Mouse (Mus musculus) right cerebral cortex, postnatal 4 days (tissue): ENCODE data around the gene Cox6a1.
"Not testable (repeated sequence)": the region's sequence is repeated elsewhere in the genome, so short reads cannot be mapped to it uniquely, and the experiment has no call there.

Source experiments
- DNase-seq: peaks from one replicate; pipeline ENCODE4 v3.0.0-alpha.2; 2022

Cox6a1 gene

DNA sequence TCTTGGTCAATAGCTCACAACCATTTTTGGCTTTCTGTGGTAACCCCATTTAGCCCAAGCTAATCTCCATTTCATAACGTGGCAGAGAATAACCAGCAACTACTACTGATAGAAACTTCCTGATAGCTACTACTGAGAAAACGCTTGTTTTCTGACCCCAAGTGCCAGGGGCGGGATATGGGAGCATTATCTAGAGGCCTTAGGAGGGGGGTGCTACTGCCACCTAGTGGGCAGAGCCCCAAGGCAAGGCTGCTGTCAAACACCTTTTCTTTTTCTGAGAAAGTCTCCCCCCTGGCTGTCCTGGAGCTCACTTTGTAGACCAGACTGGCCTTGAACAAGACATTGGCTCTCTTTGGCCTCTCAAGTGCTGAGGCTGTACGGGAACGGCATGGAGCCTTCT lies 1.2 kb downstream of the Cox6a1 start:
- peak; percentile 80 for DNase-seq

DNA sequence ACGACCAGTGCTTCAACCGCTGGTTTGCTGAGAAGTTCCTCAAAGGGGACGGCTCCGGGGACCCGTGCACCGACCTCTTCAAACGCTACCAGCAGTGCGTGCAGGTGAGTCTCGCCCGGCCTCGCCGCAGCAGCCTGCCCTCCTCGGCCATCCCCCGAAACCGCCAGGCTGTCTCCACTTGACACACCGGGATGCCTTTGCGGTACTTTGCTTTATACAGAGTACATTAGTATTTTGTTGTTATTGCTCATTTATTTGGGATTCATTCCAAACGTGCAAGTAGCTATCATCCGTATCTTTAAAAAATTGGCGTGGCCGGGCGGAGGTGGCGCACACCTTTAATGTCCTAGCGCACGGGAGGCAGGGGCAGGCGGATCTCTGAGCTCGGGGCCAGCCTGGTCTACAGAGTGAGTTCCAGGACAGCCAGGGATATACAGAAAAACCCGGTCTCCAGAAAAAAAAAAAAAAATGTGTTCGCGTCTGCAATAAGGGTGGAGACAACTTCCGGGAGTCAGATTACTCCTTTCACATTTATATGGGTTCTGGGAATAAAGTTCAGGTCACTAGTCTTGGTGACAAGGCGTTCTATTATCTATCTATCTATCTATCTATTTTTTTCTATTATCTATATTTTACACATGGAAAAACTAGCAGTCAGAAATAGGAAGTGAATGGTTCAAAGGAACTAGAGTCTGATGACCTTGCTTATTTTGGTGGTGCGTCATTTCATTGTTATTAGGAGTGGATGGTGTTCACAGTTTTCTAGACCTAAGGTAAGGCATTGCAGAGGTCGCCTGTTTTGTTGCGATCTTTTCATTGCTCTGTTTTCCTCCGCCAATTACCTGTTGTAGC lies 7.2 kb downstream of the Cox6a1 start:
- no peak for DNase-seq

DNA sequence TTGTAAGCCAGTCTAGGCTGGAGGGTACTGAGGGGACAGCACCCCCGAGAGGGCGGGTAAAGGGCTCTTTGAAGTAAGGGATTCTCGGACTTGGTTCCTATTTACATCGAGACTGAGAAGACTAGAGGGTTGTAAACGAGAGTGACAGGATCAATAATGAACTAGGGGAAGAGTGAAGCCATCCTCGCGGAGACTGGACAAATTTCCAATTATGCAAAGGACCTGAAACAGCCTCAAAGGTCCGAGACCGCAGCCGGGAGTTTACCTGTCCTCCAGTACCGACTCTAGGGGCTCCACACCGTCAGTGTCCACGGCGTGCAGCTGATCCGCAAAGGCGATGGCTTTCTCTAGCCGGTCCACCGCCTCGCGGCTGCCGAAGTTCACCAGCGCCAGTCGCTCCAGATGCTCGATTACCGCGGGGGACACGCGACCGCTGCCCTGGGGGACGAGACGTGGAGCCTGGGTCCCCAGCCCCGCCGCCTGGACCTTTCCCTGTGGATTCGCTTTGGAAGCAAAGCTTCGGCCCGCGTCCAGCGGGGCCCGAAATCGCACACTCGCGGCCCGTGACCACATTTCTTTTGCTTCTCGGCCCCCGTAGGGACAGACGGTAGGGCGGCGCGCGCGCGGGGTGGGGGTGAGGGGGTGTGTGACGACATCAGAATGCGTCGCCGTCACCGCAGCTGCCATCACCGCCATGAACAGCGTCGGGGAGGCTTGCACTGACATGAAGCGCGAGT lies 8.0 kb downstream of the Cox6a1 start, which contains the start of the genes Gatc and Triap1:
Gene Gatc (minus strand): TSS at position 602 of the 737 bp plus-strand sequence.
Gene Triap1 (plus strand): TSS at position 649 of the 737 bp plus-strand sequence.
- peak; percentile 94 for DNase-seq

DNA sequence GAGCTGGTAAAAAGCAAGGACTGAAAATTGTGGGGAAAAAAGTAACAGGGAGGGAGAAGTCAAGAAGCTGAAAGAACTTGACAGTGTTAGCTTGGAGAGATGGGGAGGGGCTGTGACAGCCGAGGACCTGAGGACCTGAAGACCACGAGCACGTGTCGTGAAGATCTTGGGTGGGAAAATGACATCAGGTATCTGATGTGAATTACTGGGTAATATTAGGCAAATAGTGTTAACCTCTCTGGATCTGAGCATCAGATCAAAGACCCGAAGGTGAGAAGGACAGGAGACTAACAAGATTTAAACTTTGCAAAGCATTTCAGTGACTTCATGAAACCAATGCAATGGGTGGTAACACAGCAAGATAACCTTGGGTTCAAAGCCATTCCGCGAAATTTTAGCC lies 8.8 kb downstream of the Cox6a1 start:
- DNase-seq: no peak

DNA sequence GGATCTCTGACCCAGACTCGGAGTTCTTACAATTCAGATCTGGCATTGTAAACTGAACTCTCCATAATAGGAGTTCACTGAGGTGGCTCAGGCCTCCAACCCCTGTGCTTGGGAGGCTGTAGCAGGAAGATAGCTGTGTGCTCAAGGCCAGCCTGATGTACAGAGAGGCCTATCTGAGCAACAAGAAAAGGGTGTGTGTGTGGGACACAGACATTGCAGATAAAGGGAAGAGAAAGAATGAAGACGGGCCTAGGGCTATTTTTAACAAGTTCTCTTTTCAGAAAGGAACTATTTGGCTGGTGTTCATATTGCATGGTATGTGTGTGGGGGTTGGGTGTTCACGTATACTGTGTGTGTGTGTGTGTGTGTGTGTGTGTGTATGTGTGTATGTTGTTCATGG lies 15.2 kb downstream of the Cox6a1 start:
- DNase-seq: no peak

DNA sequence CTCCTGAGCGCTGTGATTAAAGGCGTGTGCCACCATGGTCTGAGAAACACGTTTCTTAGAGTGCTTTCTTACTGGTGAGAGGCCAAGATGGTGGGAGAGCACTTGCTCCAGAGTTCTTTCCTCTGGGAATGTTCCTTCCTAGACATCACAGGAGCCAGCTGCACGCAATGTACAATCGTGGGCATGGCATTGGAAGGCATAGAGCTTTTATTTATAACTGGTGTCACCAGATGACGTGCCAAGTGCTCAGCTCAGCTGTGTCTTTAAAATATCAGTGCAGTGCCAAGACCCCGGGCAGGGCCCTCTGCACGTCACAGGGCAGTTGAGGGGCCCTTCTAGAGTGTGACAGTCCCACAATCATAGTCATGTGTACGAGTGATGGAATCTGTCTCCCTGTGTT lies 17.8 kb downstream of the Cox6a1 start:
- no peak for DNase-seq

DNA sequence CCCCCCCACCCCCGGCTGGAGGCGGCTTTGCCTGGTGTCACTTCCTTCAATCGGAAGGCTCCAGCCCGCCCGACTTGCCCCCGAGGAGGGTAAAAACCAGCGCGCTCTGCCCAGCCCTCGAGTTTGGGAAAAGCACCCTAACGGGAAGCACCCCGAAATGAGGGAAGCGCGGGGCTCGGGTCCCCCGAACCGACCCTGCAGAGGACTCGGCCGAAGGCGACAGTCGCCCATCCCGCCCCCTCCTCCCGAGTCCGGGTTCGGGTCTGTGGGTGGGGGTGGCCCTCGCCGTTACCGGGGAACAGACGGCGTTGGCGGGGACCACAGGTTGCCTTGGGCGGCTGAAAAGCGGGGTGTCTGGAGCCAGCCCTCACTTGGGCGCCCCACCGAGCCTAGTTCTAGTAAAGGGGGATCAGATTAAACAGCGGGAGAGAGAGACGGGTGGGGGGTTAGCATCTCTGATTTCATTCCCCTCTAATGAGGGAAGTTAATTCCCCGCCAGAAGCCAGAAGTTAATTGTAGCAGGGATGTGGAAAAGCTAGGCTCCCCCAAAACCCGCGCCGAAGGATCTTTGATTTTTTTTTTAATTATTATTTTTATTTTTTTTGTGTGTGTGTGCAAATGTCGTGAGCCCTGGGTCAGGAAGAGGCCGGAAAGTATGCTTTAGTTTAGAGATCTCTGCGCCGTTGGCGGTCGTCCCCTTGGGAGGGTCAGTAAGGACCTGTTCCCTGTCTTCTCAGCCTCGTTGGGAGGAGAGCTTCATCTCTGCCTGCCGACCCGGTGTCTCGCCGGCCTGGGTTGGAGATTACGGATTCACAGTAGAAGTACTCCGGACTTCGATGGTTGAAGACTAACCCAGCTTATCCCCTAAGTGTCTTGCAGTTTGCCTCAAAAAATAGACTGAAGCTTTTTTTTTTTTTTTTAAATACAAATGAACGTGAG lies 20.9 kb downstream of the Cox6a1 start:
- DNase-seq: peak; percentile 46

DNA sequence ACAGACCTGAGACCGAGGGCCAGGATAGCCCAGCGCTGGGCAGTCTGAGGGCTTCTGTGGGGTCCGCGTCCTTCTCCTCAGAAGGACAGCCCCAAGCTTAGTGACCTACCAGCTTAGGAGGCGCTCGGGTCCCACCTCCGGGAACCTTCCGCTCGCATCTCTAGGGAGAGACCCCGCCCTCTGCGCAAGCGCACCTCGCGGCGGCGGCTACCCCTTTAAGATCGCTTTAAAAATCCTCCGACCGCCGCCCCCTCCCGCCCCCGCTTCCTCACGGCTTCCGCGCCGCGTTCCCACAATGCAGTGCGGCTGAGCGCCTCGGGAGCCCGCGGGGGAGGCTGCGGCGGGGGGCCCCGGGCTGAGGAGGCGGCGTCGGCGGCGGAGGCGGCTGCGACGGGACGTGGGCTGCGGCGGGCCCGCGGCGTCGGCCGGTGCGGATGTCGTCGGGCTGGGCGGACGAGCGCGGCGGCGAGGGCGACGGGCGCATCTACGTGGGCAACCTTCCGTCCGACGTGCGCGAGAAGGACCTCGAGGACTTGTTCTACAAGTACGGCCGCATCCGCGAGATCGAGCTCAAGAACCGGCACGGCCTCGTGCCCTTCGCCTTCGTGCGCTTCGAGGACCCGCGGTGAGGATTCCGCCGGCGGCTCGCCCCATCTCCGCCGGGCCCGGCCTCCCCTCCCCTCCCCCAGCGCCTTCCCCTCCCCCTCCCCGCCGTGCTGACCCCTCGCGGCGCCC lies 21.7 kb downstream of the Cox6a1 start, which contains the start of gene Srsf9:
Gene Srsf9 (plus strand): TSS at position 303 of the 735 bp plus-strand sequence.
- DNase-seq: peak; percentile 97

DNA sequence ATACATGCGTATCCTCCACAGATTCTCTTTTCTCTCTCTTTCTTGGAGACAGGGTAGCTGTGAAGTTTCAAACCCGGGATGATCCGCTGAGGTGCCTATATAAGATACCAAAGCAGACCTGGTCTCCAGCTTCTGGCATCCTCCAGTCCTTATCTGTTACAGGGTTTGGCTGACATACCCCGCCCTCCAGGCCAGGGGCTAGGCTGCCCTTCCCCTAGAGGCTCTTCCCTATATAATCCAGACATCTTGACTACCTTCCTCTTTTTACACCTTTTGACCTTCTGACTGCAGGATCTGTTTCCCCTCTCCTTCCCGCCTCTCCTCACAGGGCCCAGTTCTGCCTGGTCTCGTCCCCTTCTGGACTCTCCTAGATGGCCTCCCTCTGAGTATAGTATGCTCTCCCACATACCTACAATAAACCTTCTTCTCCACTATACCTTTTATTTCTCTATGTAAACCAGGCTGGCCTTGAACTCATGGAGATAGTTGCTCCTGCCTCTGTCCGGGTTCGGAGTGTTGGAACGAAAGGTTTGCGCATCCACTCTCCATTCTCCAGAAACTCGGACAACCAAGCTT lies 22.4 kb downstream of the Cox6a1 start:
- no peak for DNase-seq

DNA sequence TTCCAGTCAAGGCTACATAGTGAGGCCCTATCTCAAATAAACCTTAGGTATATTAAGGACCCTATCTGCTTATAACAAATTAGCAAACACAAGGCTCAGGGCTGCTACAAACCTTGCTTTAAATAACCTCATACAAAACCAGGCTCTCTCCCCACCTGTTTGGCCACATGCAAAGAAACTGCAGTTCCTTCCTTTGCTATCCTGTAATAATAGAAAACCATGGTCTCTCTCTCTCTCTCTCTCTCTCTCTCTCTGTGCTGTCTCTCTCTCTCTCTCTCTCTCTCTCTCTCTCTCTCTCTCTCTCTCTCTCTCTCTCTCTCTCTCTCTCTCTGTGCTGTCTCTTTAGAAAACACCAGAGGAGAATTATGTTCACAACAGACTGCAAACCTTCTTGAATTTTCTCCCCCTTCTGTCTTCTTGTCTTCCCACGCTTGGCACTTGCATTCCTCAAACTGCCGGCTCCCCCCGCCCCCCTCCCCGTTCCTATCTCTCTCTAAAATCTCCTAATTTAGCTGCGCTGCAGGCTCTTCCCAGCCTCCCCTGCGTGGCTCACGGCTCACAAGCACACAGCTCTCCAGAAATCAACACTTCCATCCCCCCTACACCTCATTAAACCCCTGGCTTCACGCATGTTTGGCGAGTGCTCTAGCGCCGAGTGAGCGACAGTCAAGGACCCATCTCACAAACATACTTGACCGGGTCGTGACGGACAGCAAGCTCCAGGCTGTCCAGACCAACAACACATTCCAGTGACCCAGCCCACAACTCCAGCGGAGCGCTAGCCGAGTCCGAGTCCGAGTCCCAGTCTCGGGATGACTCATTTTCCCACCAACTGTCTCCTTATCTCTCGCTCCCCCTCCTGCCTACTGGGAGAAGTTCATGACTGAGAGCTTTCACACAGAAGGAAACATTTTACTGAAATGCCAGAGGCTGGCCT lies 29.5 kb downstream of the Cox6a1 start:
- DNase-seq: peak; percentile 58

DNA sequence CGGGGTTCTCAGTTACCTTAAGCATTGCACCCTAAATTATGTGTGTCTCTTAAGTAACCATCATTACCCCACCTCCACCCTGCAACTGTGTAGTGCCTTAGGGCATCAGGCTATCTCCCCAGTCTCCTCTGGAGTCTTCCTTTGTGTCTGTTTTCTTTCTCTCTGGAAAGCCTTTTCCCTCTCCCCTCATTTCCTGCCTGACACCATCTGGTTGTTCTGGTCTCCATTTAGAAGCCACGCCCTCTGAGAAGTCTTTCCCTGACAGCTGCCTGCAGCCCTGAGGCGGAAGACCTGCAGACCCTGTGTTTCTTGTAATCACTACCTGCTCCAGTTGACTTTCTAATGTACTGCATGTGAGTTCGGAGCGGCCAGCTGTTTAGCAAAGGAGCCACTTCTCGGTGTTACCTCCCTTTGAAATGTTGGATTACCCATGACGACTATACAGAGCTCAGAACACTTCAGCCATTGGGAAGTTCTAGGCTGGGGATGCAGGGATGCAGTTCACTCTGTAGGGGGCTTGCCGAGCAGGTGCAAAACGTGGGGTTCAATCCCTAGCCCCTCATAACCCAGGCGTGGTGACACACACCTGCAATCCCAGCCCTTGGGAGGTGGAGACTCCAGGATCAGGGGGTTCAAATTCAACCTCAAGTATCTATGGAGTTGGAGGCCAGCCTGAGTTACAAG lies 31.0 kb downstream of the Cox6a1 start:
- DNase-seq: no peak

DNA sequence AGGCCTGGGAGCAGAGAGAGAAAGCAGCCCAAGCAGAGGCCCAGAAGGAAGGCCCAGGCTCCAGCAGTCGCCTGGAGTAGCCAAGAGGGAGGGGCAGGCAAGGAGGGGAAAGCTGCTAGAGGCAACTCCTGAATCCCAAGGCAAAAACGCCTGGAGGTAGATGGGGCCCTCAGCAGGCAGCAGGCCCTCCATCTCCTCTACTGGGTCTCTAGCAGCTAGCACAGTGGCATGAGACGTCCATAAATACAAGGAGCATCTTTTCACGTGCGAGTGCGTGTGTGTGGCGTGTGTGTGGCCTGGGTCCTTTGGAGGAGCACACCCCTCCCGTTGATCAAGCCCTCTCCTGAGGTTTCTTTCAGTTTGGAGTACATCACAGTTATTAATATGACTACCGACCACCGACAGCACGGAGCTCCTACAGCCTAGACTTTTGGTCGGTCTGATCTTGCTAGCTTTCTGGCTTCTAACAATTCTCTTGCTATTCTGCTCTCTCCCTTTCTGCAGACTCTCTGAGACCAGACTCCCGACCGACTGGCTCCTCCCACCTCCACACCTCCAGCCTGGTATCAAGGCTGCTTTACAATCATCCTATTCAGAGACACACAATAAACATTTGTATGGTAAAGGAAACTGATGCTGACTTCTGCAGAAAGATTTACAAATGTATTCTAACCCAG lies 31.7 kb downstream of the Cox6a1 start:
- DNase-seq: no peak

DNA sequence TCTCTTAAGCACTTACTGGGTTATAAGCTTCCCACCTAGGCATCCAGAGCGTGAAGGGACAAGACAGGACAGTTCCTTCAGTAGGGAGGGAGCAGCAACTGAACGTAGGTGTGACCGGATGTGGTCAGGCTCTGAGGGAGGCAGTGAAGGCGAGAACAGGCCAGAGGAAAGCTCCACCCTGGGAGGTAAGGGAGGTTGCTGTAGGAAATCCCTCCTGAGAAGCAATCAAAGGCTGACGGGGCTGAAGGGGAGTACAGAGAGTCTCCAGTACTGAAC lies 35.2 kb downstream of the Cox6a1 start:
- no peak for DNase-seq

DNA sequence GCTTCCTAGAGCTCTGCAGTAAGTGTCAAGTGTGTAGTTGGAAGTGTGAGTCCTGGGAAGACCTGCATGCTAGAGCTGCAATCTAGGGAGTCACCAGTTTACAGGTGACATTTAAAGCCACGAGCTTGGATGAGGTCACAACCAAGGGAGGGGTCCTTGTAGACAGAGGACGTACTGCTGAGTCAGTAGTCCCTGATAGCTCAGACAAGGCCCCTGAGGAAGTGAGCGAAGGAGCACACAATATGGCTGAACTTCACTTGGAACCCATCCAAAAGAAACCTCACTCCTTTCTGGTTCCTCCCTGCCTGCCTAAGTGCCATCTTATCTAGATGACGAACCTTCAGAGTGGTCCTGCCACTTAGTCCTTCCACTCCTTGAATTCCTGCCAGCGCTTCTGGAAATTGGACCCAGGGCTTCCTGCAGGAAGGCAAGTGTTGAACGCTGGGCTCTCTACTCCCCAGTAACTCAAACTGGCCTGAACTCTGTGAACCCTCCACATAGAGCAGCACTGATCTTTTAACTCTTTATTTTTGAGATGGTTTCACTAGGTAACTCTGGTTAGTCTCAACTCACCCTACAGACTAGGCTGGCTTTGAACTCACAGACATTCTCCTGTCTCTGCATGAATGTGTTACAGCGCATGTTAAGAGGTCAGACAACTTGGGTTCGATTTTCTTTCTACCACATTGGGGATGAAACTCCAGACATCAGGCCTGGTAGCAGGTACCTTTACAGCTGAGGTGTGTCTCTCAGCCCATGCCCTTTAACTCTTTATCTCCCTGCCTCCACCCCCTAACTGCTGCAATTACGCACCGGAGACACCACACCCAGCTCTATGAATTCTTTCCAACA lies 35.7 kb downstream of the Cox6a1 start:
- DNase-seq: no peak

DNA sequence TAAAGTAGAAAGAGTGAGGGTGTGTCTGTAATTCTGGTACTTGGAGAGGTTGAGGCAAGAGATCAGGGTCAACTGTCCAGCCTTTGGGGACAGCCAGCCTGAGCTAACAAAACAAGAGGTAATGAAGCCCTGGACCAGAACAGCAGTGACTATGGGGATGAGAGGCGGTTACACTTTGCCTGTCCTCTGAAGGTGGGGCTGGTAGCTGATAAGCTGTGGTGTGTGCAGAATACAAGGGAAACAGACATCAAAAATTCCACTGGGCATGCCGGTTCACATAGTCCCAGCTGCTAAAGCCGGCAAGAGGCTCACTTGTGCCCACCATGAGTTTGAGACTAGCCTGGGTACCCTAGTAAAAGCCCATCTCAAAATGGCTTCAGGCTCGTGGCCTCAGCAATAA lies 36.4 kb downstream of the Cox6a1 start:
- no peak for DNase-seq

DNA sequence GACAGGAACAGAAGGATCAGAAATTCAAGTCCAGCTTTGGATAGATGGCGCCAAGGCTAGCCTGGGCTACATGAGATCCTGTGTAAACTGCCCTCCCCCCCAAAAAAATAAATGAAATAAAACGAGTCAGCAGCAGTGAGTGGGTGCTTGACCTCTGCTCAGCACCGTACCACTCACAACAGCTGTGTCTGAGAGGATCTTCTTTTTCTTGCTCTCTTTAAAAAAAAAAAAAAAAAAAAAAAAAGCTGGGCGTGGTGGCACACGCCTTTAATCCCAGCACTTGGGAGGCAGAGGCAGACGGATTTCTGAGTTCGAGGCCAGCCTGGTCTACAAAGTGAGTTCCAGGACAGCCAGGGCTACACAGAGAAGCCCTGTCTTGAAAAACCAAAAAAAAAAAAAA lies 46.6 kb downstream of the Cox6a1 start:
- DNase-seq: not testable (repeated sequence)

DNA sequence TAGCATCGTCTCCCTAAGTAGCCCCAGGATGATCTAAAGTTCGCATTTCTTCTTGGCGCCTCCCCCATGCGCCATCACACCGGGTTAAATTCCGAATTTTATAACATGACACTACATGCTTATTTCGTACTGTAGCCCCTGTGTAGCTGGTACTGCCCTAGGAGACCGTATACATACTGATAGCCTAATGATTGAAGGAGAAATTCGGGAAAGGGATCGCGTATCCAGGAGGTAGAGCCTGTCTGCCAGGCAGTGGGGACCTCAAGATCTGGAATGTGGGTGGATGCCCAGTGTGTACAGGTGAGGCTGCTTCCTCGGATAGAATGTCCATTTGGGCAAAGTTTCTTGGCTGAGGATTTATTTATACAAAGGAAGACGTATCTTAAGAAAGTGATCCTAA lies 47.2 kb downstream of the Cox6a1 start:
- DNase-seq: no peak

DNA sequence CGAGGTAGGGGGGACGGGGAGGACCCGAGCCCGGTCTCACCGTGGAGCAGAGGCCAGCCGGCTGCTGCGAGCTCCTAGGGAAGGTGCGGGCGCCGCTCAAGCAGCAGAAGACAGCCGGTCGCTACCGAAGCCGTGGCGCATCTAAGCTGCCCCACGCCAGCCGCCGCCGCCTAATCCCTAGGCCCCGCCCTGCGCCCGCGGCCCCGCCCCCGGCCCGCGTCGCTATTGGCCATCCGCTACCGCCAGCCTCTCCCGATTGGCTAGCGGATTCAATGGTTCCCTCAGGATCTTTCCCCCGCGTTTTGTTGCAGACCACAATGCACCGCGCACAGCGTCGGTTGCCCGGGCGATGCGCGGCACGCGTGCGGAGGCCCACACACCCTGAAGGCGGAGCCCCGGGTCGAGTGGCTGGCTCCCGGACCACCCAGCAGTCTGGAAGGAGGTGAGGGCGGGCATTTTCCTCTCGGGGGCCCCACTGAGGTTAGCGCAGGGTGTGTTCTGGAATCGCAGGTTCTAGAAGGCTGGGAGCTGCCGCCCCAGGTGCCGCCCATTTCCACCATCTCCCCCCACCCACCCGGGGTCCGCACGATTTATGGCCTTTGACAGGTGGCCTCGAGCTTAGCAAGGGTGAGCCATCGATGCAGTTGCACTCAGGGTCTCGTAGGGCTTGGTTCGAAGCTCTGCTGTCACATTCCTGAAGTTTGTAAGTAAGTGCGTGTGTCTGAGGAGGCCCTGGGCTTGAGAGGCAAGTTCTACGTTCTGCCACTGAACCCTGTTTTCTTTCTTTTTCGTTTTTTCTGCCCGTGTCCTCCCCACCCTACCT lies 47.8 kb downstream of the Cox6a1 start, which contains the start of gene Dynll1:
Gene Dynll1 (minus strand): TSS at position 208 of the 823 bp plus-strand sequence.
- DNase-seq: peak; percentile 100
